28 mouse cellular contexts compared by ENCODE assay signal in the genomic region with DNA sequence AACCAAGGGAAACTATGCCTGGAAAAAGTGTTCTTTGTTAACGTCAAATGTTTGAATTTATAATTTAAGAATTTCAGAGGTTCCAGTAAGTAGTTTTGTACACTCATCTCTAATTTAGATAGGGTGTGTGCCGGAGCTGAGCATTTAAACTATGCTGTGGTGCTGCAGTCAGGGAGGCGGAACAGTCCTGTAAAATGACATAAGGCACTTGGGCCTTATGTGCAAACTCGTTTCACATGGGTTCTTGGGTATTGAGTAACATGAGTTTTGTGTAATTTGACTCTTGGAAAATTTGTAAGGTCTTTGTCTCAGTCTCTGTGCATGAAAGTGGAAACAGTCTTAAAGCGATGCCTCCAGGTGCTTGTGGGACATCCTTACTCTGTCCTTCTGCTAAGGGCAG. TPM values are rescaled to one million over a fixed set of nuclear protein-coding genes. Genes with fewer than 3 reads are reported as not detected.
A peak's percentile ranks its signal among the peaks of the same experiment; 100 is the strongest.
DNase-seq lines count a peak whose midpoint lies in the region; ATAC-seq and TF ChIP-seq lines count a peak whose summit lies in the region.
"Had no signal": no experiment of that assay in that cellular context is flagged by ENCODE, and none has a peak within 500 bp of the region (broad histone marks: within the 10 kb centered on the region; RNA-seq: fewer than 3 reads in every experiment).

No protein-coding gene starts in this region.

- no peaks in the 10 kb centered on the region for H3K9me3 ChIP-seq in kidney, postnatal 0 days (replicated peaks; ENCODE audit: low read length)
- H3K9me3 ChIP-seq in lung, postnatal 0 days (ENCODE audit: low read length) = no peaks in the 10 kb centered on the region
- no peaks in the 10 kb centered on the region for H3K9me3 ChIP-seq in embryonic facial prominence, embryonic 14.5 days (ENCODE audit: control insufficient read depth, low read length)
- no peaks in the 10 kb centered on the region for H3K9me3 ChIP-seq in hindbrain, embryonic 16.5 days (ENCODE audit: control insufficient read depth, low read length)
- H3K9me3 ChIP-seq: embryonic facial prominence, embryonic 15.5 days; heart, embryonic 12.5 days; heart, embryonic 15.5 days; hindbrain, embryonic 10.5 days; hindbrain, embryonic 13.5 days had no signal

- H3K36me3 ChIP-seq in kidney, postnatal 0 days (ENCODE audit: insufficient read depth, low read length) = no peaks in the 10 kb centered on the region
- no peaks in the 10 kb centered on the region for H3K36me3 ChIP-seq in lung, postnatal 0 days (ENCODE audit: insufficient read depth, low read length)
- H3K36me3 ChIP-seq in embryonic facial prominence, embryonic 14.5 days (ENCODE audit: control insufficient read depth, insufficient read depth, low read length) = no peaks in the 10 kb centered on the region
- no peaks in the 10 kb centered on the region for H3K36me3 ChIP-seq in hindbrain, embryonic 16.5 days (ENCODE audit: control insufficient read depth, insufficient read depth, low read length)
- H3K36me3 ChIP-seq: embryonic facial prominence, embryonic 15.5 days; G1E; heart, embryonic 12.5 days; heart, embryonic 15.5 days; hindbrain, embryonic 10.5 days; hindbrain, embryonic 13.5 days had no signal

- no peak overlapping the region for H3K9ac ChIP-seq in kidney, postnatal 0 days (ENCODE audit: low read depth, low read length)
- H3K9ac ChIP-seq in lung, postnatal 0 days (replicated peaks; ENCODE audit: low read depth) = no peak overlapping the region
- no peak overlapping the region for H3K9ac ChIP-seq in embryonic facial prominence, embryonic 14.5 days (ENCODE audit: low read depth, low read length)
- no peak overlapping the region for H3K9ac ChIP-seq in hindbrain, embryonic 16.5 days (ENCODE audit: low read depth, low read length)
- H3K9ac ChIP-seq: embryonic facial prominence, embryonic 15.5 days; forebrain, postnatal 0 days; heart, embryonic 12.5 days; heart, embryonic 15.5 days; hindbrain, embryonic 13.5 days had no signal

- no peak for ATAC-seq in kidney, postnatal 0 days (replicated peaks; ENCODE audit: low FRiP score, low read depth)
- peak; percentile 80 for ATAC-seq in lung, postnatal 0 days
- ATAC-seq in embryonic facial prominence, embryonic 14.5 days (ENCODE audit: low read depth) = peak; percentile 60; the same call in 1 of the 2 replicates
- no peak for ATAC-seq in hindbrain, embryonic 16.5 days
- ATAC-seq: forebrain, embryonic 14.5 days; forebrain, postnatal 0 days; hindbrain, postnatal 0 days; inflammation-experienced regulatory T-cells, adult 6 months; Patski had no signal

- TF ChIP-seq CTCF in kidney, postnatal 0 days (IDR thresholded peaks at IDR 0.05; ENCODE audit: low read depth) = no peak
- no peak for TF ChIP-seq CTCF in lung, postnatal 0 days (IDR thresholded peaks at IDR 0.05)

- WGBS in kidney, postnatal 0 days = 48% methylated on average over 5 of the region's 5 CpGs
- WGBS in lung, postnatal 0 days = 50% methylated on average over 5 of the region's 5 CpGs
- 39% methylated on average over 5 of the region's 5 CpGs for WGBS in embryonic facial prominence, embryonic 14.5 days
- 85% methylated on average over 5 of the region's 5 CpGs for WGBS in hindbrain, embryonic 16.5 days

- no peaks in the 10 kb centered on the region for H3K27me3 ChIP-seq in kidney, postnatal 0 days (ENCODE audit: insufficient read depth, low read length)
- no peaks in the 10 kb centered on the region for H3K27me3 ChIP-seq in lung, postnatal 0 days (replicated peaks; ENCODE audit: insufficient read depth, low read length)
- no peaks in the 10 kb centered on the region for H3K27me3 ChIP-seq in embryonic facial prominence, embryonic 14.5 days (replicated peaks; ENCODE audit: control insufficient read depth, insufficient read depth, low read length)
- no peaks in the 10 kb centered on the region for H3K27me3 ChIP-seq in hindbrain, embryonic 16.5 days (replicated peaks; ENCODE audit: control insufficient read depth, insufficient read depth, low read length)
- H3K27me3 ChIP-seq: CH12.LX; embryonic facial prominence, embryonic 15.5 days; heart, embryonic 12.5 days; heart, embryonic 15.5 days; hindbrain, embryonic 13.5 days; Patski had no signal

- H3K4me2 ChIP-seq in kidney, postnatal 0 days (ENCODE audit: low read length) = no peak overlapping the region
- H3K4me2 ChIP-seq in lung, postnatal 0 days (replicated peaks; ENCODE audit: low read depth, low read length) = no peak overlapping the region
- no peak overlapping the region for H3K4me2 ChIP-seq in embryonic facial prominence, embryonic 14.5 days (ENCODE audit: low read depth, low read length)
- no peak overlapping the region for H3K4me2 ChIP-seq in hindbrain, embryonic 16.5 days (ENCODE audit: low read length)
- H3K4me2 ChIP-seq: embryonic facial prominence, embryonic 15.5 days; heart, embryonic 12.5 days; heart, embryonic 15.5 days; hindbrain, embryonic 13.5 days had no signal

- H3K27ac ChIP-seq in kidney, postnatal 0 days = no peak overlapping the region
- no peak overlapping the region for H3K27ac ChIP-seq in lung, postnatal 0 days (ENCODE audit: low read length)
- H3K27ac ChIP-seq in embryonic facial prominence, embryonic 14.5 days (replicated peaks; ENCODE audit: low read depth, low read length) = no peak overlapping the region
- no peak overlapping the region for H3K27ac ChIP-seq in hindbrain, embryonic 16.5 days (ENCODE audit: low read depth, low read length)
- H3K27ac ChIP-seq: embryonic facial prominence, embryonic 15.5 days; heart, embryonic 15.5 days; hindbrain, embryonic 10.5 days; hindbrain, embryonic 13.5 days; hindbrain, postnatal 0 days had no signal

- TF ChIP-seq EP300 in lung, postnatal 0 days (IDR thresholded peaks at IDR 0.05) = no peak

- no peak overlapping the region for H3K4me3 ChIP-seq in kidney, postnatal 0 days (replicated peaks; ENCODE audit: low read depth, low read length)
- no peak overlapping the region for H3K4me3 ChIP-seq in lung, postnatal 0 days (ENCODE audit: low read depth, low read length)
- no peak overlapping the region for H3K4me3 ChIP-seq in embryonic facial prominence, embryonic 14.5 days (ENCODE audit: low read depth, low read length)
- H3K4me3 ChIP-seq in hindbrain, embryonic 16.5 days (ENCODE audit: low read length) = no peak overlapping the region
- H3K4me3 ChIP-seq: embryonic facial prominence, embryonic 15.5 days; heart, embryonic 12.5 days; heart, embryonic 15.5 days; hindbrain, embryonic 10.5 days; hindbrain, embryonic 13.5 days had no signal

- DNase-seq in kidney, postnatal 0 days (ENCODE audit: low spot score) = peak; percentile 8
- DNase-seq in kidney, adult 8-10 months = no peak
- peak; percentile 82 for DNase-seq in lung, postnatal 0 days (ENCODE audit: low spot score)
- no peak for DNase-seq in lung, postnatal 14 days
- DNase-seq in embryonic facial prominence, embryonic 14.5 days (ENCODE audit: low spot score) = peak; percentile 47
- DNase-seq: adrenal gland, postnatal 10 days; adrenal gland, postnatal 36 days; B cell, adult 2 months; cerebellum, adult 2 months; cerebellum, adult 9-11 months; cerebellum, postnatal 25 days; forebrain, postnatal 0 days; gastrocnemius, postnatal 25 days; heart, adult 18-20 months; heart, postnatal 10 days; heart, postnatal 36 days had no signal

- no peaks in the 10 kb centered on the region for H3K4me1 ChIP-seq in kidney, postnatal 0 days (replicated peaks; ENCODE audit: insufficient read depth, low read length)
- no peaks in the 10 kb centered on the region for H3K4me1 ChIP-seq in lung, postnatal 0 days (ENCODE audit: insufficient read depth, low read depth, low read length)
- no peaks in the 10 kb centered on the region for H3K4me1 ChIP-seq in embryonic facial prominence, embryonic 14.5 days (ENCODE audit: control insufficient read depth, insufficient read depth, low read length)
- H3K4me1 ChIP-seq in hindbrain, embryonic 16.5 days (ENCODE audit: control insufficient read depth, insufficient read depth, low read depth, low read length) = no peaks in the 10 kb centered on the region
- H3K4me1 ChIP-seq: heart, embryonic 12.5 days; heart, embryonic 15.5 days; hindbrain, embryonic 10.5 days; hindbrain, embryonic 13.5 days had no signal

RNA-seq across cellular contexts. Expression of a gene that starts 25.7 kb away (rescaled TPM):
- polyA plus RNA-seq in kidney, postnatal 0 days (2015; fragmentation: Nextera tagmentation; extraction: Ambion mirVana) = 8.7 and 10.2 TPM in 2 replicates
- 5.2 and 8.3 TPM in 2 replicates for polyA plus RNA-seq in lung, postnatal 0 days (2015; fragmentation: Nextera tagmentation; extraction: Ambion mirVana)
- 32.2 and 37.9 TPM in 2 replicates for polyA plus RNA-seq in embryonic facial prominence, embryonic 14.5 days (2014; fragmentation: Nextera tagmentation; extraction: Ambion mirVana)
- 10.5 and 12.5 TPM in 2 replicates for polyA plus RNA-seq in hindbrain, embryonic 16.5 days (2015; fragmentation: Nextera tagmentation; extraction: Ambion mirVana)
- polyA plus RNA-seq: G1E, Patski had no signal

Comparison
In these comparisons a context has a peak if more than half of its experiments do, and no peak if none do; other contexts are left out.
1. DNase-seq: peak in kidney, postnatal 0 days (single experiment), lung, postnatal 0 days (single experiment) and embryonic facial prominence, embryonic 14.5 days (single experiment); none in kidney, adult 8-10 months (0 of 2) and lung, postnatal 14 days (single experiment).
2. ATAC-seq: peak in lung, postnatal 0 days (single experiment) and embryonic facial prominence, embryonic 14.5 days (single experiment); none in kidney, postnatal 0 days (single experiment) and hindbrain, embryonic 16.5 days (single experiment).